Mouse (Mus musculus) right cerebral cortex, postnatal 14 days (tissue): Measurements from ENCODE around the gene Rhoa.
"Not testable (repeated sequence)": the region's sequence is repeated elsewhere in the genome, so short reads cannot be mapped to it uniquely, and the experiment has no call there.

Source experiments
- DNase-seq: peaks from one replicate; pipeline ENCODE4 v3.0.0; 2022

The Rhoa gene

GRCm38 (mm10) chr9:108305629-108306520, at the start of gene Rhoa, which contains the start of gene Tcta:
TSS of gene Rhoa (plus strand) at chr9:108306129.
TSS of gene Tcta (minus strand) at chr9:108306160.
- peak; percentile 96 for DNase-seq

GRCm38 (mm10) chr9:108260526-108260925, 45.4 kb upstream of the Rhoa start:
- DNase-seq, result no peak

- DNase-seq, result no peak
Observed at GRCm38 (mm10) chr9:108261865-108262264, 44.1 kb upstream of the Rhoa start.

- no peak for DNase-seq
Observed at GRCm38 (mm10) chr9:108262494-108263049, 43.4 kb upstream of the Rhoa start.

- peak; percentile 50 for DNase-seq
Observed at GRCm38 (mm10) chr9:108263131-108263681, 42.7 kb upstream of the Rhoa start.

- peak; percentile 99 for DNase-seq
Observed at GRCm38 (mm10) chr9:108263690-108264190, 42.2 kb upstream of the Rhoa start, which contains the start of gene Dag1. TSS of gene Dag1 (minus strand) at chr9:108263958.

- peak; percentile 21 for DNase-seq
Observed at GRCm38 (mm10) chr9:108264191-108264921, 41.6 kb upstream of the Rhoa start.

GRCm38 (mm10) chr9:108266261-108266935, 39.5 kb upstream of the Rhoa start:
- no peak for DNase-seq

GRCm38 (mm10) chr9:108267691-108268090, 38.2 kb upstream of the Rhoa start:
- DNase-seq, result no peak

GRCm38 (mm10) chr9:108268701-108269100, 37.2 kb upstream of the Rhoa start:
- DNase-seq, result not testable (repeated sequence)

- no peak for DNase-seq
Observed at GRCm38 (mm10) chr9:108271941-108272340, 34.0 kb upstream of the Rhoa start.

- DNase-seq, result no peak
Observed at GRCm38 (mm10) chr9:108272691-108273090, 33.2 kb upstream of the Rhoa start.

GRCm38 (mm10) chr9:108273485-108273884, 32.4 kb upstream of the Rhoa start:
- no peak for DNase-seq

GRCm38 (mm10) chr9:108274476-108275330, 31.2 kb upstream of the Rhoa start:
- DNase-seq, result no peak

GRCm38 (mm10) chr9:108275331-108275659, 30.6 kb upstream of the Rhoa start:
- DNase-seq, result no peak

GRCm38 (mm10) chr9:108278697-108279450, 27.1 kb upstream of the Rhoa start:
- no peak for DNase-seq

GRCm38 (mm10) chr9:108280071-108280828, 25.7 kb upstream of the Rhoa start:
- no peak for DNase-seq

GRCm38 (mm10) chr9:108284410-108284809, 21.5 kb upstream of the Rhoa start:
- DNase-seq, result peak; percentile 72

GRCm38 (mm10) chr9:108287526-108288238, 18.2 kb upstream of the Rhoa start:
- not testable (repeated sequence) for DNase-seq
